24 mouse cellular contexts compared by ENCODE assay signal in genomic region chr1:39191122-39191521, GRCm38 (mm10). TPM values are rescaled to one million over a fixed set of nuclear protein-coding genes. Genes with fewer than 3 reads are reported as not detected.
"Had no signal": no experiment of that assay in that cellular context is flagged by ENCODE, and none has a peak within 500 bp of the region (broad histone marks: within the 10 kb centered on the region; RNA-seq: fewer than 3 reads in every experiment).

No protein-coding gene starts in this region.

- H3K9me3 ChIP-seq: liver, embryonic 13.5 days; lung, embryonic 15.5 days; midbrain, embryonic 10.5 days; midbrain, embryonic 13.5 days; stomach, embryonic 15.5 days had no signal

- DNase-seq: kidney, adult 18-20 months; kidney, adult 9 months; kidney, postnatal 14 days; kidney, postnatal 4 days; liver, embryonic 13.5 days; right cerebral cortex, adult 18-20 months; right cerebral cortex, postnatal 14 days; right cerebral cortex, postnatal 4 days; thymus, adult 2 months; thymus, postnatal 14 days; thymus, postnatal 4 days had no signal

- H3K4me2 ChIP-seq: liver, embryonic 13.5 days; lung, embryonic 15.5 days; midbrain, embryonic 13.5 days; neural tube, embryonic 13.5 days; stomach, embryonic 15.5 days had no signal

- H3K4me1 ChIP-seq: liver, embryonic 13.5 days had no signal

- ATAC-seq: inflammation-experienced regulatory T-cells, adult 6 months; intestine, embryonic 16.5 days; midbrain, embryonic 13.5 days; midbrain, embryonic 16.5 days had no signal

- H3K9ac ChIP-seq: liver, embryonic 13.5 days; lung, embryonic 15.5 days; midbrain, embryonic 13.5 days; neural tube, embryonic 13.5 days; stomach, embryonic 15.5 days had no signal

- H3K4me3 ChIP-seq: liver, embryonic 13.5 days; lung, embryonic 15.5 days; megakaryocyte, embryonic 14.5 days; midbrain, embryonic 10.5 days; midbrain, embryonic 13.5 days; myocyte; neural tube, embryonic 13.5 days; stomach, embryonic 15.5 days had no signal

- H3K27ac ChIP-seq: liver, embryonic 13.5 days; lung, embryonic 15.5 days; midbrain, embryonic 10.5 days; midbrain, embryonic 13.5 days; neural tube, embryonic 13.5 days; stomach, embryonic 15.5 days had no signal

- H3K36me3 ChIP-seq: liver, embryonic 13.5 days; lung, embryonic 15.5 days; midbrain, embryonic 10.5 days; midbrain, embryonic 13.5 days; neural tube, embryonic 13.5 days; stomach, embryonic 15.5 days had no signal

RNA-seq across cellular contexts. Expression of gene Npas2, which starts 2.4 kb away (rescaled TPM):
- total RNA-seq: liver, adult 2 months; monocyte, adult 5-6 weeks; neutrophil, adult 5-6 weeks had no signal
